Mouse (Mus musculus) layer of hippocampus, adult 9-11 months (tissue): ENCODE results near the gene Tarbp1.
"Not testable (repeated sequence)": the region's sequence is repeated elsewhere in the genome, so short reads cannot be mapped to it uniquely, and the experiment has no call there.

Source experiments
- DNase-seq: peaks from one replicate; pipeline ENCODE4 v3.0.0; 2022

Tarbp1 gene

GRCm38 (mm10) chr8:126482938-126483337 lies 8.1 kb upstream of the Tarbp1 start:
- DNase-seq = peak; percentile 55

DNA sequence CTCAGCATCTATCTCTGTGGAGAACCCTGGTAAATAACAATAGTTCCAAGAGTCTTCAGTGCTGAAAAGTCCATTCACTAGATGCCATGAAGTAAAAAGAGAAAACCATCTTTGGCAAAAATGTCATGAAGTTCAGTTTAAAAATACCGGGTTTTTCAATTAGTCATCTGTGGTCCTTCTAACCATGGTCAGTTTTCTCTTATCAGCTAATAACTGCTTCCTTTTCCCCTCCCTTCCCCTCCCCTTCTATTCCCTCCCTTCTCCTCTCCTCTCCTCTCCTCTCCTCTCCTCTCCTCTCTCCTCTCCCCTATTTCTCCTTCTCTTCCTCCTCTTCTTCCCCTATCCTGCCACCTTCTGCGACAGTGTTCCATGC lies 7.5 kb upstream of the Tarbp1 start:
- no peak for DNase-seq

DNA sequence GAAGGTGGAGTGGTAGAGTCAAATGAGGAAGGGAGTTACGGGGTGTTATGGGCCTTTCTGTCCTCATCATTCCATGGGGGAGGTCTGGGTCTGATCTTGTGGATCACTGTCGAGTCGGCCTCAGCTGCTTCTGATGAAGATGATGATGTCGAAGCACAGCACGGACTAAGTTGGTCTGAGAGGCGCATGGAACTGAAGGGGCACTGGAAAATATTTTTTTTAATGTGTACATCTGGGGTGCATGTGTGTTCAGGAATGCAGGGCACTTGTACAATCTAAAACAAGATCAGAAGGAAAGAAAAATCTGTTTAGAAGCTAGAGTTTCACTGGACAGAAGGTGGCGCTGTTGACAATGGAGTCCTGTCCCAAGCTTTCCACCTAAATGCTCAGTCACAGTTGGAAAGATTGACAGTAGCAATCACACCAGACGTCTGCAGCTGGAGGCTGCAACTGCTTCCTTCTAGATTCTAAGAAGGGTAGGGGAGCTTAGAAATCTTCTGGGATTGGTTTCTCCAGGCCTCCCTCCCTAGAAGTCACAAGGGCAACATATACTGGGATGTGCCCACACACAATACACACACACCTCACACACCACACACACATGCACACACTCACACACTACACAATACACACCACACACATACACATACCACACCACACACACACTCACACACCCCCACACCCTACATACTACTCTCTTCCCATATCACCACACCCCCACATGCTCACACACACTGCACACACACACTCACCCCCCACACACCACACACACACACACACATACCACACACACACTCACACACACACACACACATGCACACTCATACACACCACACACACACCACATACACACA lies 6.9 kb upstream of the Tarbp1 start:
- DNase-seq = no peak

DNA sequence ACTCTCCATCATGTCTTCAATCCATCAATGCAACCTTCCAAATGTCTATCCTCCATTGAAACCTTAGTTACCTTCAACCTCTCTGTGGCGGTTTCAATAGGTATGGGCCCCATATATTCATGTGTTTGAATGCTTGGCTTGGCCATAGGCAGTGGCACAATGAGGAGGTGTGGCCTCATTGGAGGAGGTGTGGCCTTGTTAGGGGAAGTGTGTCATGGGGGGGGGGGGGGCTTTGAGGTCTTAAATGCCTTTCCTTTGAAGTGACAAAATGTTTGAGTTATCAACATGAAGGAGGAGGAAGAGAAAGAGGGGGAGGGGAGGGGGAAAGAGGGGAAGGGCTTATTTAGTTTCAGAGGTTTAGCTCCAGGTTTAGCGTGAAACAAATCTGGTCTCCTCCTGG lies 5.5 kb upstream of the Tarbp1 start:
- no peak for DNase-seq

DNA sequence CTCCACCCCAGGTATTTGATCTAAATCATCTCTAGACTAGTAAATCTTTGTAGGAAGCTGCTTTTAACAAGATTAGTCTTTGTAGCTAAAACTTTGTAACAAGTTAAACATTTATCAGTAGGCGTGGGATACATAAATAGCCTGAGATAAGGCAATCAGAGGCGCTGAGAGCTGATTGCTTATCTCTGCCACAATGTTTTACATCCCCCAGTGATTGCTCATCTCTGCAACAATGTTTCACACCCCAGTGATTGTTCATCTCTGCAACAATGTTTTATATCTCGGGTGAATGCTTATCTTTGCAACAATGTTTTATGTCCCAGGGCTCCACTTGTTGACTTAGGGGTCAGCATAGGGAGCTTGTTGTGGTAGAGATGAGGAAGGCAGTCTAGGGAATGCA lies 3.8 kb upstream of the Tarbp1 start:
- DNase-seq = no peak

GRCm38 (mm10) chr8:126476151-126476855 lies 1.4 kb upstream of the Tarbp1 start:
- not testable (repeated sequence) for DNase-seq

- DNase-seq = not testable (repeated sequence)
Measured at GRCm38 (mm10) chr8:126475738-126476137, 873 bp upstream of the Tarbp1 start.

GRCm38 (mm10) chr8:126473802-126474298 lies 1.0 kb downstream of the Tarbp1 start:
- no peak for DNase-seq

- no peak for DNase-seq
Measured at GRCm38 (mm10) chr8:126464071-126464470, 10.8 kb downstream of the Tarbp1 start.

- DNase-seq = no peak
Measured at GRCm38 (mm10) chr8:126461735-126462134, 13.1 kb downstream of the Tarbp1 start.

DNA sequence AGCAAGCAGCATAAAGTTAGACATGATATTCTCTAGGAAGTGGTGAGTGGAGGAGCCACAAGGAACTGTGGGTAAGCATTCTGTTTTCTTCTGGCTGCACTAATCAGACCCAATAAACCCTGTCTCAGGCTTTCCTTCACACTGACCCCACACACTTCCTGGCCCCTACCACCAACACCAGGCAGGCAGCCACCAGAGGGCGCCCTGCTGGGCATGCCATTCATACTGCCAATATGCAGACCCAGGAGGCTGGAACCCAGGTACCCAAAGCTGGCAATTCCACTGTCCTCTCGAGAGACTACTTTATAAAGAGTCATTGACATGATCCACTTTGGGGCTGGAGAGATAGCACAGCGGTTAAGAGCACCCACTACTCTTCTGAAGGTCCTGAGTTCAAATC lies 14.6 kb downstream of the Tarbp1 start:
- DNase-seq = no peak

DNA sequence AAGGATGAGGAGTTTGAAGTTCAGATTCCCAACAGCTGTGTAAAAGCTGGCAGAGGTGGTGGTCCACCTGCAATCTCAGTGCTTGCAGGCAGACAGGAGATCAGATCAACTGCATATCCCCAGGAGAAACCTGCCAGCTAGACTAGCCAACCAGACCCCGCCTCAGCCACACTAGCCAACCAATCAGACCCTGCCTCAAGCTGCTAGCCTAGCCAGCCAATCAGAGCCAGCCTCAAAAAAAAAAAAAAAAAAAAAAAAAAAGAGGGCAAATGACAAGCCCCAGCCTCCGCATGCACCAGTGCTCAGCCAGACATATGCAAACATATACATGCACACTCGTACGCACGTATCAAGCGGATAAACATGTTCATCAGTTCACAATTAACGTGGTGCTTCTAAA lies 19.5 kb downstream of the Tarbp1 start:
- DNase-seq = no peak

GRCm38 (mm10) chr8:126451158-126451557 lies 23.7 kb downstream of the Tarbp1 start:
- no peak for DNase-seq

- DNase-seq = no peak
Measured at GRCm38 (mm10) chr8:126438937-126439336, 35.9 kb downstream of the Tarbp1 start.

DNA sequence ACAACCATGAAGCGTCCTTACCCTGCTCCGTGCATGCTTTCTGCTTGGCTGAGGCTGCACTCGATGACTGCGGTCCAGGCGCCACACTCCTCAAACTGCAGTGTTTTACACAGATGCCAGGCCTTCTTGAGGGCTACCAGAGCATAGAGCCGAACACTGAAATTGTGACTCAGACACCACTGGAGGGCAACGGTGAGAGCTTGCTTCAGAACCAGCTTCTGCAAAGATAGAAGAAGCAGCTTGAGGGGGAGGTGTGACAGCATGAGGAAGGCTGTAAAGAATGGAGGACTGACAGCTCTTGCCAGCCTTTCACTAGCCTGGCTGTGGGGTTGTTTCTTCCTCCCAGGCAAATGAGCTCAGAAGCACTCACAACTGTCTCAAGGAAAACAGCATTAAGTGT lies 41.0 kb downstream of the Tarbp1 start:
- DNase-seq = peak; percentile 43

- no peak for DNase-seq
Measured at GRCm38 (mm10) chr8:126429635-126430034, 45.2 kb downstream of the Tarbp1 start.

DNA sequence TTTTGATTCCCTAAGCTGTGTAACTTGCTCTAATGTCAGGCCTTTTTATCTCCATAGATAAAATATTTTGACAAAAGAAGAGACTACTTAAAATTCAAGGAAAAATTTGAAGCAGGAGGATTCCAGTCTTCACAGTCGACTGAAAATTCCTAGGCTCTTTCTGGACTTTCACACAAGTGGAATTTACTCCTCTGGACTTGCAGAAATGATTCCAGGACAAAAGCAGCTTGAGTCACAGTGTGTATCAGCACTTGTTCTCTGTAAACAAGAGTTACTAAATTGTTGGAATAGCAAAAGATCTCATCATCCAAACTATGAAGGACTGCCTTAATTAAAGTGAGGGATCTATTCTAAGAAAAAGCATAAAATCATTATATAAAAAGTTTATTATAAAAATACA lies 49.9 kb downstream of the Tarbp1 start:
- no peak for DNase-seq

DNA sequence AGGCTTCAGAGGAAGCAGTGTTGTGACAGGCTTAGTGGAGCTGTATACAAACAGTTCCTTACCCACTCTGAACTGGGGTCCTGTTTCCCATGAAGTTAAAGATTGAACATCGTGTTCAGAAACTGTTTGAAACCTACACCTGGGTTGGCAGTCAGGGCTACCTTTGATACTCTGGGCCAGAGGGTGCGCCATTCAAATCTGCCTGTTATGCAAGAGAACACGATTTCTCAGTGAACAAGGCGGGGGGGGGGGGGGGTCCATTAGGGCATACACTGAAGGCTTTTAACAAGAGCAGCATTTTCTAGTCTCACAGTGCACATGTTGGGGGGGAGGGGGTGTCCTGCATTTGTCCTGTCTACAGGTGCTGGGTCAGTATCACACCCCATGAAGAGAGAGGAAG lies 50.7 kb downstream of the Tarbp1 start:
- no peak for DNase-seq

- DNase-seq = peak; percentile 33
Measured at GRCm38 (mm10) chr8:126422920-126423300, 52.0 kb downstream of the Tarbp1 start.

DNA sequence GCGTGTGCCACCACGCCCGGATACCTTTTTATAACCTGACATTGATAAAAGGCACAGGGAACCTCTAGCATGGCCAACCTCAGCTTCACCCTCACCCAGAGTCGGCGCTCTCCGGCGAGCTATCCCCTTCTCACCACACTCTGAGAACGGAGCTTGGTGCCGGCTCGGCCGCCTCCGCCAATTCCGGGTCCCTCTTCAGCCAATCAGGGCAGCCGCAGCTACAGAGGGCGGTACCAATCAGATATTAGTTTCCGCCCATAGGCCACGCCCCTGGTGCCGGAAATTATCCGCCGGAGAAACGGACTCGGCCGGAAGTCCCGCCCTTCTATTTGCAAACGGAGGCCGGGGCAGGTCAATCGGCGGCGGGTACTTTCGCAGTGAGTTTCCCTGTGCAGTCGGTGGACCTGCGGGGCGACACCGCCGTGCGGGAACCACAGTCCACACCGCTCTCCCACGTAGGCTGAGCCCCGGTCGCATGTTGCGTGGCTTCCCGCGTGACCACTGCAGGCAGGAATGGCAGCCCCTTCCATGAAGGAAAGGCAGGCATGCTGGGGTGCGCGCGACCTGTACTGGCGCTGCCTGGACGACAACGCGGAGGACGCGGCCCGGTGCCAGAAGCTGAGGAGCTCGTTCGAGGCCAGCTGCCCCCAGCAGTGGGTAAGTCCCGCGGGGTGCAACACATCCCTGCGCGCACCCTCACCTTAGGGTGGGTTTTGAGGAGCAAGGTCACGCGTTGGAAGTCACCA lies 52.5 kb downstream of the Tarbp1 start, which contains the start of gene Coa6:
Coa6 (plus strand) TSS at position 342 of the 746 bp plus-strand sequence.
- peak; percentile 97 for DNase-seq

DNA sequence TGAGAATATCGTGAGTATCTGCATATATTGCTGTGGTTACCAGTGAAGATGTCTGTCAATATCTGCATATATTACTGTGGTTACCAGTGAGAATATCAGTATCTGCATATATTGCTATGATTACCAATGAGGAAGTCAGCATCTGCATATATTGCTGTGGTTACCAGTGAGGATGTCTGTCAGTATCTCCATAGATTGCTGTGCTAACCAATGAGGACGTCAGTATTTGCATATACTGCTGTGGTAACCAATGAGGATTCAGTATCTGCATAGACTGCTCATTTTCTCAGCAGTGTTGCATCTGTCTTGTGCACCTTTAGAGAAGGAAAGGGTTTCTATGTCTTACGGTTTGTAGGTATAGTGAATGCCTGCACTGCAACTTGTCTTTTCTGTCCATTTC lies 54.0 kb downstream of the Tarbp1 start:
- DNase-seq = no peak

DNA sequence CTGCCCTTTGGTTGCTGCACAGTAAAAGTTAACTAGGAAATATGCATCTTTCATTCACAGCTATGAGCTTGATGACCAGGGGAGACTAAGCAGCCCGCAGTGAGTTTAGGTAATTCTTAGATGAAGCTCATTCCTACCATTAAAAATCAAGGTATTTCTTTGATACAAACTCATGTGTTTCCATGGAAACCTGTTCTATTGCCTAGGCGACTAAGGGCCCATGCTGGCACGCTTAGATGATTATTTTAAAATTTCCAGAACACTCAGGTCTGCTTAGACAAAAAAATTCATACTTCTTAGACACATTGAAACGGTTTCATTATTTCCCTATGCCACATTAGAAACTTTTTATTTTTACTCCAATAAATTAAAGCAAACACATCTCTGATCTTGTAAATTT lies 69.8 kb downstream of the Tarbp1 start:
- DNase-seq = no peak

- DNase-seq = not testable (repeated sequence)
Measured at GRCm38 (mm10) chr8:126404550-126404949, 70.3 kb downstream of the Tarbp1 start.
